Mouse (Mus musculus) spleen, adult 2 months (tissue): Measurements from ENCODE around the gene Clip3. TPM values are rescaled to one million over a fixed set of nuclear protein-coding genes. Genes with fewer than 3 reads are reported as not detected.
A peak's percentile ranks its signal among the peaks of the same experiment; 100 is the strongest.

ENCODE experiments used
- DNase-seq, 2 experiments: peaks; one replicate each; pipeline versions ENCODE4 v3.0.0 to v3.0.0-alpha.2; 2012 to 2021; ENCODE audit warnings: low spot score in 2 of 2, low read depth in 1 of 2
- H3K27ac ChIP-seq: fragments of 200-500 bp; 2 replicates; pipeline ENCODE4 v1.5.1; 2012; ENCODE audit warnings: low read length, inconsistent platforms; ENCODE audit not compliant: insufficient read depth
- H3K27me3 ChIP-seq: fragments of 200-500 bp; 2 replicates; pipeline ENCODE4 v1.6.1; 2012; ENCODE audit warnings: mild to moderate bottlenecking, moderate library complexity, low read length, inconsistent platforms; ENCODE audit not compliant: control insufficient read depth, insufficient read depth
- H3K36me3 ChIP-seq: fragments of 200-500 bp; 2 replicates; pipeline ENCODE4 v1.6.1; 2012; ENCODE audit warnings: mild to moderate bottlenecking, low read length, inconsistent platforms; ENCODE audit not compliant: control insufficient read depth, insufficient read depth
- H3K4me1 ChIP-seq: fragments of 200-500 bp; 2 replicates; pipeline ENCODE4 v1.6.1; 2011; ENCODE audit warnings: inconsistent platforms; ENCODE audit not compliant: control insufficient read depth, insufficient read depth, insufficient read length
- H3K4me3 ChIP-seq: fragments of 200-500 bp; 2 replicates; pipeline ENCODE4 v1.5.1; 2011; ENCODE audit warnings: mild to moderate bottlenecking, inconsistent platforms; ENCODE audit not compliant: insufficient read depth, insufficient read length; ENCODE audit errors: extremely low read depth
- CTCF ChIP-seq: fragments of 200-500 bp; IDR thresholded peaks from 2 replicates; pipeline ENCODE4 v1.5.1; 2011; ENCODE audit warnings: mild to moderate bottlenecking, inconsistent platforms; ENCODE audit not compliant: insufficient read depth, insufficient read length, insufficient replicate concordance; ENCODE audit errors: extremely low read depth
- POLR2A ChIP-seq: fragments of 200-500 bp; IDR thresholded peaks from 2 replicates; pipeline ENCODE4 v1.6.1; 2011; ENCODE audit warnings: low read depth, low read length, inconsistent platforms
- WGBS: fragments of 180-500 bp; shearing (Covaris S2); methylation state at CpG from one replicate; pipeline ENCODE4 v1.1.7; 2018; 5-methylcytosine and 5-hydroxymethylcytosine counted together
- polyA plus RNA-seq: library from polyadenylated mRNA; depleted of rRNA; stranded (reverse); fragments of >200 nt; gene quantifications from 2 replicates; pipeline ENCODE4 v1.2.3, GENCODE M21; 2012

Gene Clip3
- polyA plus RNA-seq, 1 experiment, result 10.0 TPM

DNA sequence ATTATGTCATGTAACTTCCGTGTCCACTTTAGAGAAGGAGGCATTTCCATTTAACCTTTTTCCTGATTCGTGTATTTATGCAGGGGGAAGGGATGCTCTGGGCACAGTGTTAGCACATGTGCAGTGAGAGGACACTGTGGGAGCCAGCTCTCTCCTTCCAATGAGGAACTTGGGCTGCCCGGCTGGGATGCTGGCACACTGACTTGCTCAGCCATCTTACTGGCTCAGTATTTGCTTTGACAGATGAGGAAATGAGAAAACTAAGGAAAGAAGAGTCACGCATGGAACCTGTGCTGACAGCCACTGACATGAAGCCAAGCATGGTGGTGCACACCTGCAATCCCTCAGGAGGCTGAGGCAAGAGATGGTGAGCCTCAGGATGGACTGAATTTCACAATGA is 21.9 kb upstream of the Clip3 start:
- WGBS, result 90% methylated on average over 4 of the region's 4 CpGs

DNA sequence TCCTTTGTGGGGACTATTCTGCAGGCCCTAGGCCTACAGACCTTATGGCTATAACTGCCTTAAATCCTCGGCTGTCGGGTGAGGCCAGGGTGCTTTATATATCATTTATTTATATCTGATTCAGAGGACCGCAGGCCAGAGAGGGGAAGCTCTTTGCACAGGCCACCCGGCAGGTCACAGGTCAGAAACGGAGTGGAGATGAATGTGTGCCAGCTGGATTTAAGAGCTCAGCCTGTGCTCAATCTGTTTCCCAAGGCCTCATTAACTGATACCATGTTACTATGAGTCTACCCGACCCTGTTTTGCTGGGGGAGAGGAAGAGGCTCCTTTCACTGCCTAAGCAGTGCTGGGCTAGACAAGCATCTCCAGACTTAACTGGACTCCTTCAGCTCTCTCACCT is 17.1 kb upstream of the Clip3 start:
- Histone ChIP-seq H3K4me3 (no peak overlapping the region), H3K27ac (no peak overlapping the region), H3K4me1 (no peaks in the 10 kb centered on the region), H3K36me3 (no peaks in the 10 kb centered on the region), H3K27me3 (no peaks in the 10 kb centered on the region)
- TF ChIP-seq CTCF, result no peak
- TF ChIP-seq POLR2A, result no peak
- DNase-seq, result no peak
- WGBS, result 89% methylated on average over 6 of the region's 6 CpGs

More for the DNA sequence above, 21.9 kb upstream of the Clip3 start:
- Histone ChIP-seq H3K36me3 (0 out of 2 replicates have a peak, but pooled peaks cover 1% of the 10 kb centered on the region), H3K4me1 (no peaks in the 10 kb centered on the region), H3K4me3 (no peak overlapping the region), H3K27me3 (no peaks in the 10 kb centered on the region), H3K27ac (no peak overlapping the region)
- DNase-seq, result no peak
- TF ChIP-seq POLR2A (no peak), CTCF (no peak)

DNA sequence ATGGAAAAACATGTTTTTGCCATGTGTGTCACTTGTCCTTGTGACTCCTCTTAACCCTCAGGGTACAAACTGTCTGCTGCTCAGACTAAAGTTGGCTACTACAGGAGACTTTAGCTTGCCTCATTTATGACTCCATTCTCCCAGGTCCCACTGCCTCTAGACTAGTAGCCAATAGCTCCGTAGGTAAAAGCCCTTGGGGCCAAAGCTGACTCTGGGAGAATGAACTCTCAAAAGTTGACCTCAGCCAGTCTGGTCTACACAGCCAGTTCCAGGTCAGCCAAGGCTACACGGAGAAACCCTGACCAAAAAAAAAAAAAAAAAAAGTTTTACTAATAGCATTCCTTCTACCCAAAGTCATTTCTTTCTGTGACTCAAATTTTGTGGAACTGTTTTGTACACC is 12.6 kb upstream of the Clip3 start:
- no peak overlapping the region for H3K27ac ChIP-seq
- no peaks in the 10 kb centered on the region for H3K36me3 ChIP-seq
- no peak overlapping the region for H3K4me3 ChIP-seq
- no peaks in the 10 kb centered on the region for H3K27me3 ChIP-seq
- WGBS, result 66% methylated on average over 2 of the region's 2 CpGs
- H3K4me1 ChIP-seq, result no peaks in the 10 kb centered on the region
- no peak for DNase-seq
- TF ChIP-seq POLR2A (no peak), CTCF (no peak)

DNA sequence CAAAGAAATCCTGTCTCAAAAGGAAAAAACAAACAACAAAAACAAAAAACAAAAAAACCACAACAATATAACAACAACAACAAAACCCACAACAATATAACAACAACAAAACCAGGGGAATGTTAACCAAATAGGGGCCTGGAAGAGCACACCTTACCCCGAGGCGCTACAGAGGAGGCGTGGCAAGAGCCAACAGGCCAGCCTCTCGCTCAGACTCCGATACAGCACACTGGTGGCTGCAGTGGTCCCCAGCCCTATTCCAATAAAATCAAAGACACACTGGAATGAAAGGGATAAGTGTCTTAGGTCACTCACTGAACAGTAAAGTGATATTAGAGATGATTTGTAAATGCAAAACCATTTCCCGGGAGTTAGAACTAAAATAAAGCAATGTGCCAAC is 12.0 kb upstream of the Clip3 start:
- H3K27ac ChIP-seq, result no peak overlapping the region
- H3K4me1 ChIP-seq, result no peaks in the 10 kb centered on the region
- WGBS, result 3% methylated on average over 6 of the region's 6 CpGs
- TF ChIP-seq CTCF, result no peak
- no peak for TF ChIP-seq POLR2A
- no peaks in the 10 kb centered on the region for H3K36me3 ChIP-seq
- no peaks in the 10 kb centered on the region for H3K27me3 ChIP-seq
- no peak for DNase-seq
- peak overlapping the region; percentile 99; the same call in 1 of the 2 replicates for H3K4me3 ChIP-seq

DNA sequence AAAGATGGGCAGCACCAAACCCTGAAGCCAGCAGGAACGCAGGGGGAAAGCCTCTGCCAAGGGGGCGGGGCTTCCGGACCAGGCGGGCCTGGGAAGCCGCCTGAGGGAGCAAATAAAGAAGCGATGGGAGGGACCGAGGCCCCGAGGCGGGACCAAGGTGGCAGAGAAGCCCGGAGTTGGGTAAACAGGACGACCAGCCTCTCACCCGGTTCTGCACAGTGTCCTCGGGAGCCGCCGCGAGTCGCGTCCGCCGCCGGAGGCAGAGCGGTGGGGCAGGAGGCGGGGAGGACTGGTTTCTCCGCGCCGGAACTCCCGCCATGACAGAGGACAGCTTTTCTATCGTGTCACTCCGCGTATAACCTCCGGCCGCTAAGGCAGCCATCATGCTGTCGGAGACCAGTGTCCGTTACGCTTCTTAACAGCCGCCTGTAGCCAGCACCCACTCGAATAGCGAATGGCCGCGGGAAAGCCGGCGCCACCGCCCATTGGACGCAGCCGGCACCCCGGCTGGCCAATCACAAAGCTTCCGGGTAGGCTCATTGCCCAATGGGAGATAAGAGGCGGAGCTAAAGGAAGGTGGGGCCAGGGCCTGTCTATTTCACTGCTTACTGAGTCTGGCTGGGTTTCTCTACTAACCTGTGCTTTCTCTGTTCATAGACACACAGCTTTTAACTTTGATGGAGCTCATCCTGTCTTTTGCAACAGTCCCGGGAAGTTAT is 11.4 kb upstream of the Clip3 start, which contains the start of the genes Thap8 and Wdr62:
TSS of gene Thap8 (plus strand) at position 144 of the 719 bp plus-strand sequence.
TSS of gene Wdr62 (minus strand) at position 469 of the 719 bp plus-strand sequence.
- H3K27ac ChIP-seq, result peak within 1 kb of the TSS; percentile 93
- H3K4me1 ChIP-seq, result no peaks in the 10 kb centered on the region
- TF ChIP-seq POLR2A (peak; percentile 19; the same call in 1 of the 2 replicates), CTCF (no peak)
- under 1% methylated on average over 49 of the region's 49 CpGs for WGBS
- H3K27me3 ChIP-seq, result no peaks in the 10 kb centered on the region
- peak within 1 kb of the TSS; percentile 99 for H3K4me3 ChIP-seq
- peak; percentile 87 to 90 for DNase-seq
- H3K36me3 ChIP-seq, result no peaks in the 10 kb centered on the region

DNA sequence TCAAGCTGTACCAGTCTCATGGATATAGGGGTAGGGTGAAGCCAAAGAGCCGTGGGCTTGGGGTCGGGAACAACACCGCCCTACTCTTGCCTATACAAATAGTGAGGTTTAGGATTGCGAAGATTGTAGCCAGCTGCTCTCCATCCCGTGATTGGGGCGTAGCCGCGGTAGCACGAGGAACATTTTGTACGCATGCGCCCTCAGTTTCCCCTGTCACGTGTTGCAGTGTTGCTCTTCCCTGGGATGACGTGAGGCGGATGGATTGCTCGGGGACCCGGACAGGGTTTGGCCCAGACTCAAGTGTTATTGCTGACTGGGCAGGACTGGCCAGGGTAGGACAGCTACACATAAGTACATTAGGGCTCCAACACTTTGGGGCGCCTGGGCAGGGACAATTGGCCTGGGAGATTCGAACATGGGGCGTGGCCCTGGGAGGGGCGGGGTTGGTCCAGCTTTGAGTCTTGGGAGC is 10.8 kb upstream of the Clip3 start:
- DNase-seq, result peak; percentile 69 to 81
- no peaks in the 10 kb centered on the region for H3K36me3 ChIP-seq

DNA sequence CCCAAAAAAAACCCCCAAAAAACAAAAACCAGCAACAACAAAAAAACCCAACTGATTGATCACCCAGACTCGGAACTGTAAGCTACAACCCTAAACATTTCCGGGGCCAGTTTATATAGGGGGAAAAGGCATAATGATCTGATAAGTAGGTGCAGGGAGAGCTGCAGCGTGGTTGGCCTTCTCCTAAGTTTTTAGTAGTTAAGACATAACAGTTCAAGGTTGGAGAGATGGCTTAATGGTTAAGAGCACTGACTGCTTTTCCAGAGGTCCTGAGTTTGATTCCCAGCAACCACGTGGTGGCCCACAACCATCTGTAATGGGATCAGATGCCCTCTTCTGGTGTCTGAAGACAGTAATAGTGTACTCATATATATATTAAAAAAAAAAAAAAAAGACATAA is 10.0 kb upstream of the Clip3 start:
- 85% methylated on average over 4 of the region's 4 CpGs for WGBS
- no peaks in the 10 kb centered on the region for H3K4me1 ChIP-seq
- no peaks in the 10 kb centered on the region for H3K27me3 ChIP-seq
- no peak for DNase-seq
- TF ChIP-seq CTCF (no peak), POLR2A (no peak)
- no peaks in the 10 kb centered on the region for H3K36me3 ChIP-seq
- no peak overlapping the region for H3K4me3 ChIP-seq
- H3K27ac ChIP-seq, result no peak overlapping the region

More for the DNA sequence above, 10.8 kb upstream of the Clip3 start:
- H3K4me1 ChIP-seq, result no peaks in the 10 kb centered on the region
- H3K27ac ChIP-seq, result peak overlapping the region; percentile 93
- no peaks in the 10 kb centered on the region for H3K27me3 ChIP-seq
- peak overlapping the region; percentile 99 for H3K4me3 ChIP-seq
- TF ChIP-seq CTCF (no peak), POLR2A (no peak)
- under 1% methylated on average over 20 of the region's 20 CpGs for WGBS
